Mouse (Mus musculus) retina, postnatal 1 day (tissue): ENCODE results near the gene Ubiad1.
A peak's percentile ranks its signal among the peaks of the same experiment; 100 is the strongest.

Experiments
- DNase-seq: peaks from one replicate; pipeline ENCODE4 v3.0.0-alpha.2; 2012

Gene Ubiad1

GRCm38 (mm10) chr4:148448853-148449245 lies 4.3 kb upstream of the Ubiad1 start:
- DNase-seq = no peak

GRCm38 (mm10) chr4:148448179-148448852 lies 3.7 kb upstream of the Ubiad1 start, which contains the start of gene Mtor:
Mtor (plus strand) TSS chr4:148448611.
- DNase-seq = peak; percentile 100

DNA sequence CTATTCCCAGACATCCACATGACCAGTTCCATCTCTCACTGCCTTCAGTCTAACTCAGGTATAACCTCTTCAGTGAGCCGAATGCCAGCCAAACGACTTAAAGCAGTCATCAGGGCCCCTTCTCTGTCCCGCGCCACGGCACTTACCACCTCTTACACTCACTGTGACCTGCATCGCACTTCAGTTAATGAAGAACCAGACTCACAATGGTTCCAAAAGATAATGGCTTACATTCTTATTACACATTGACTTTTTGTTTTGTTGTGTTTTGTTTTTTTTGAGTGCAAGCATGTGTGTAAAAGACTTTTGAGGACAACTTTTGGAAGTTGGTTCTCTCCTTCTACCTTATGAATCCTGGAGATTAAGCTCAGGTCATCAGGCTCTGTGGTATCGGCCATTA lies 2.0 kb downstream of the Ubiad1 start:
- no peak for DNase-seq

- no peak for DNase-seq
Measured at GRCm38 (mm10) chr4:148441931-148442330, 2.6 kb downstream of the Ubiad1 start.

GRCm38 (mm10) chr4:148435657-148436330 lies 8.8 kb downstream of the Ubiad1 start:
- peak; percentile 73 for DNase-seq

- no peak for DNase-seq
Measured at GRCm38 (mm10) chr4:148435106-148435505, 9.5 kb downstream of the Ubiad1 start.

- DNase-seq = no peak
Measured at GRCm38 (mm10) chr4:148434554-148434953, 10.0 kb downstream of the Ubiad1 start.

DNA sequence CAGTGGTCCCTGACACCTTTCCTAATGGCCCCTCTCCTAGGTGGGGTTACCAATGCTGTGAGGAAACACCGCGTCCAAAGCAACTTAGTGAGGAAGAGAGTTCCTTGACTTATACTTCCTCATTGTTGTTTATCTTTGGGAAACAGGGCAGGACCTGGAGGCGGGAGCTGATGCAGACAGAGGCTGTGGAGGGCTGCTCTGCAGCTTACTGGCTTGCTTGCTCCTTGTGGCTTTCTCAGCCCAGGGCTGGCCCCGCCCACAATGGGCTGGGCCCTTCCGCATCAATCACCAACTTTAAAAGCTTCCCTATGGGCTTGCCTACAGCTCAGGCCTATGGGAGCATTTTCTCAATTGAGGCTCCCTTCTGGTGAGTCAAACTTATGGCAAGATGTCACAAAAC lies 10.8 kb downstream of the Ubiad1 start:
- no peak for DNase-seq

- DNase-seq = no peak
Measured at GRCm38 (mm10) chr4:148433336-148433735, 11.2 kb downstream of the Ubiad1 start.

GRCm38 (mm10) chr4:148432488-148432887 lies 12.1 kb downstream of the Ubiad1 start:
- DNase-seq = no peak

DNA sequence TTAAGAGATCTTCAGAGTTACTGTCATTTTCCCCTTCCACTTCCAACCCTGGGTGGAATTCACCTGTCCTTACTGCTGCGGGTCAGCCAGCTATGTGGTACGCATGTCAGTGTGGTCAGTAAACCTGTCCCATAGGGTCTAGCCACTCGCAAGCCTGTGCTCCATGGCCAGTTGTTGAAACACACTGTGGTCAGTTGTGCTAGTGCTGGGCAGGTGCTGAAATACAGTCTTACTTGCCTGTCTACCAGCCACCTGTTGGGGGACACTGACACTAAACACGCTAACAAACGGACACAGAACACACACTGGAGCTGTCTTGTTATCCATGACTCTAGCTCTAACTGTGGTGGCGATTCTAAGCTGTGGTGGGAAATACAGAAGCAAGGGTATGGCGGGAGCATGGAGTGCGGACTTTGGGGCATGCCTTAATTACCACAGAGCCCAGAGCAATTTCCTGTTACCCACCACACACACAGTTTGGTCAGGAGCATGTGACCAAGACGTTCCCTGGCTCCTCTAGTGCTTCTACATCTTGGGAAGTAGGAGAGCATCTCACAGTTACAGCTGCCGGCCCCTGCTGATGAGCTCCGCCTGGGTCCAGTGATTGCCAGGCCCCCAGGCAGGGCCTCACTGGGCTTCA lies 13.6 kb downstream of the Ubiad1 start:
- no peak for DNase-seq

DNA sequence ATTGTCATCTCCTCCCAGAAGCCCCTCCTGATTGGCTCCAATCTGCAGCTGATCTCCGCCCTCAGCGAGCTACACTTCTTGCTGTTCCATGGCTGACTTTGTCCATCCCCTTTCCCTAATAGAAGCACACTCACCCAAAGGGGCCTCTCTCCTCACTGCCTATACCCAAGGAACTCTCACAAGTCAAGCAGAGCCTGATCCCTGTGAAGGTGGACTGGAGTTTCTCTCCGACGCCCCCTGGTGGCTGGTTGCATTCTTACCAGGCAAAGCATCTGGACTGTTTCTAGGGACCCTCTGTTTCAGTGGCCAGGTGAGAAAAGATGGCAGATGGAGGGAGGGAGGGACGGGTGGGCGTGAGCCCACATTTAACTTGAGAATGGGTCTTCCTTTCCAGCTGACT lies 14.9 kb downstream of the Ubiad1 start:
- DNase-seq = peak; percentile 83

GRCm38 (mm10) chr4:148429121-148429520 lies 15.4 kb downstream of the Ubiad1 start:
- no peak for DNase-seq

GRCm38 (mm10) chr4:148428544-148428943 lies 16.0 kb downstream of the Ubiad1 start:
- no peak for DNase-seq

DNA sequence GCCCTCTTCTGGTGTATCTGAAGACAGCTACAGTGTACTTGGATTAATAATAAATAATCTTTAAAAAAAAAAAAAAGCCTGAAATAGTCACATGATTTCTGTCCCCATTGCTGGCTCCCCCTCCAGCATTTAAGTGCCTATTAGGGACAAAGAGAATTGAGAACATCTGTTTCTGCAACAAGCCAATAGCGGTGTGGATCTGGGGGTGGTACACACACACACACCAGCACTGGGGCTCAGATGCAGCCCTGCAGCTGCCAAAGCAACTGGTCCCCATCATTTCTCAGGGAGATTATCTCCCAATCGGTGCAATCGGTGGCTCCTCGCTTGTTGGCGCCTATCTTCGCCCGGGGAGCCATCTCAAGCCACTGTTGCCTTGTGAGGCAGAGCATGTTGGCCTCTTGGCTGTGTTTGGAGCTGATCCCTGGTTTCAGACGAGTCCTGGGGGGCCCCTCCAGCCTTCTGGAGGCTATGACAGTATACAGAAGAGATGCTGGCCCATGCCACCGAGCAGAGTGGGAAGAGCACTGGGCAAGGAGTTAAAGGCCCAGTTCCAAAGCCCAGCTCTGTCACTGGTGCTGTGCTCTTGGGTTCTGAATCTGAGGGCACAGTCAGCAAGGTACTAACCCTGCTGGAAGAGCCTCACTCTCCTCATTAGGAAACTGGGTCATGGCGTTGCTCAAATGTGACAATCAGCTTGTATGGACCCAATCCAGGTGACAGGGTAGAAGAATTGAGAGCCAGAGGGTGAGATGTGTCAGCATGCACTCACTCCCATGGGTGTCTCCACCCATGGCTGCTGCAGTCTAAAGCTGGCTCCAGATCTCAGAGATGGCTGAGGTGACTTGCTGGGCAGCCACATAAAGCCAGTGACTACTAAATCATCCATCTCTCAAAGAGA lies 17.4 kb downstream of the Ubiad1 start:
- peak; percentile 38 for DNase-seq

DNA sequence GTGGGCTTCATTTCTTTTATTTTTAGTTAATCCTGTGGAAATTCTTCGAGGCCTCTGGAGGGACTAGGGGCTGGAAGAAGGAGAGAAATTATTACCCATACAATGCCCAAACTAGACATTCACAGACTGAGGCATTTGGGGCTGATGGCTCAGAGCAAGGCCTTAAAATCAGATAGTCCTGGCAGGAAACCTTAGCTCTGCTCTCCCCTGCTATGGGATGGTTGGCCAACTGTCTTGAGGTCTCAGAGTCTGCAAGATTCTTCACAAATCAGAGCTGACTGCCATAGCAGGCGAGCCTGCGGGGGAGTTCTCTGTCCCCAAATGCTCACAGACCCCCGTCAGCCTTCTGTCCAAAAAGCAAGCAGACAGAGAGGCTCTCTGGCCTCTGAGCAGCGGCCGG lies 27.0 kb downstream of the Ubiad1 start:
- no peak for DNase-seq

DNA sequence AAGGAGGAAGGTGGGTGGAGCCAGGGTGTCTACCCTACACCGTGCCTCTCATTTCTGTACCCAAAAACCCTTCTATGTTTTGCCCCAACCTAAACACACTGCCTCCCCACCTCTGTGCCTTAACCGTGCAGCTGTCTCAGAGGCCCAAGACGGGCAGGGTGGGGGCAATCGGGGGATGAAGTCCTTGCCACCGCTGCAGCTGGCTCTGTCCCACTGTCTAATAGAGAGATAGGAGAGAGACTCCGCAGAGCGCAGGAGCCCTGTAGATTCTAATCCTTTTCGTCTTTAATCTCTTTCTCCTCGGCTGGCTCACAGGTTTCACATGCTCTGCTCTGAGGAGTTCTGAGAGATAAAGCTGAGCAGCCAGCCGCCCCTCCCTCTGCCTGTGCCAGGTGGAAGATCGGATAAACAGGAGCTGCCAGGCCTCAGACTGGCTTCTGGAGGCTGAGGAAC lies 27.5 kb downstream of the Ubiad1 start:
- peak; percentile 62 for DNase-seq

DNA sequence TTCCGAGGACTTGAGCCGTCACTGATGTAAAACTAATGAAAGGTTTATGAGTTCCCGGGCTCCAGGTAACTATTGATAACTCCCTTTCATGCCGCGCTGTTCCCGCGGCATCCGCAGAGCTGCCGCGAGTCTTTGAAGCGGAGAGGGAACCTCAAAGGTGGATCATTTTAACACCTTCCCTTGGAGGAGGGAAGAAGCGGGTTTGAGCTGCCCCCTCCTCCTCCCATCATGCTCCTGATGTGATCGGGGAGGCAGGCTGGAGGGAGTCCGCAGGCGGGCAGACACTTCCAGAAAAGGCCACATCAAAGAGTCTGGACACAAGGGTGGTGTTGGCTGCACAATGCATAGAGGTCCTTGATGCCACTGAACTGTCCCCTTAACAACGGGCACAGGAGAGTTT lies 29.0 kb downstream of the Ubiad1 start:
- DNase-seq = no peak

- no peak for DNase-seq
Measured at GRCm38 (mm10) chr4:148408256-148408975, 36.2 kb downstream of the Ubiad1 start.

DNA sequence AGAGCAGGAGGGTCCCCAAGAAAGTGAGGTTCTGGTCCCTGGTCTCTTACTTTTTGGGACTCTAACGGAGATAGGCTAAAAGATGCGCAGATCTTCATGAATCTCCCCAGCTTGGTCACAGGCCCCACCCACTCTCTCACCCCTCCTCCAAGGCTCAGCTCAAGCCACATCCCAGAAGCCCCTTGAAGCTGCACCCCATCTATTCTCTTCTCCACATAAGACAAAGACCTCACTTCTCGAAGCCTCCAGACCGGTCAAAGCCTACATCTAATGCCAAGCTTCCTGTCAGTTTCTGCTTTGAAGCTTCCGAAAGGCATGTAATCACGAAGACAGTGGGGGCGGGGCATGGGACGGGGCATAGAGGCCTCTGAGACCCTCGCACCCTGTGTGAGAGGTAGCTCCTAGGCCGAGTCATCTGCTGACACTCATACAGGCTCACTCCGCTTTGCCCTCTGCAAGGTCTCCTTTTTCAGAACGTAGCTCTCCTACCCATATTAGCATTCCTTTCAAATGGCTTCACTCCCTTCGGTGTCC lies 39.2 kb downstream of the Ubiad1 start:
- DNase-seq = no peak

GRCm38 (mm10) chr4:148404748-148405147 lies 39.8 kb downstream of the Ubiad1 start:
- DNase-seq = peak; percentile 39

GRCm38 (mm10) chr4:148403402-148403801 lies 41.2 kb downstream of the Ubiad1 start:
- peak; percentile 70 for DNase-seq
